Mouse (Mus musculus) heart, postnatal 0 days (tissue): ENCODE measurements around the gene Elk3. TPM values are rescaled to one million over a fixed set of nuclear protein-coding genes. Genes with fewer than 3 reads are reported as not detected.

Experiments used
- ATAC-seq: fragments of 200-750 bp; cut with Nextera tagmentation; 2 replicates; pipeline ENCODE4 v1.8.0; 2017; ENCODE audit warnings: low read depth, moderate number of reproducible peaks, moderate library complexity; ENCODE audit not compliant: insufficient read depth
- DNase-seq: peaks from one replicate; pipeline ENCODE4 v3.0.0-alpha.2; 2016; ENCODE audit warnings: low spot score
- H3K27ac ChIP-seq: fragments of 300-500 bp; sonication (generic); 2 replicates; pipeline ENCODE4 v1.5.1; 2014; ENCODE audit warnings: low read depth, mild to moderate bottlenecking
- H3K27me3 ChIP-seq: fragments of 300-500 bp; sonication (generic); 2 replicates; pipeline ENCODE4 v1.6.1; 2014; ENCODE audit warnings: low read length, mixed read lengths; ENCODE audit not compliant: control insufficient read depth, insufficient read depth
- H3K36me3 ChIP-seq: fragments of 300-500 bp; sonication (generic); replicated peaks from 2 replicates; pipeline ENCODE4 v1.6.1; 2014; ENCODE audit warnings: low read length, mixed read lengths; ENCODE audit not compliant: control insufficient read depth, insufficient read depth
- H3K4me1 ChIP-seq: fragments of 300-500 bp; sonication (generic); 2 replicates; pipeline ENCODE4 v1.6.1; 2014; ENCODE audit warnings: antibody characterized with exemption; ENCODE audit not compliant: control insufficient read depth, insufficient read depth
- H3K4me2 ChIP-seq: fragments of 300-500 bp; sonication (generic); 2 replicates; pipeline ENCODE4 v1.6.1; 2014; ENCODE audit warnings: low read depth, mild to moderate bottlenecking, low read length, moderate library complexity
- H3K4me3 ChIP-seq: fragments of 300-500 bp; sonication (generic); 2 replicates; pipeline ENCODE4 v1.5.1; 2014; ENCODE audit warnings: low read depth, low read length
- H3K9ac ChIP-seq: fragments of 300-500 bp; sonication (generic); replicated peaks from 2 replicates; pipeline ENCODE4 v1.6.1; 2014; ENCODE audit warnings: low read depth, low read length, mixed read lengths
- H3K9me3 ChIP-seq: fragments of 300-500 bp; sonication (generic); replicated peaks from 2 replicates; pipeline ENCODE4 v1.6.1; 2016; ENCODE audit warnings: low read length; ENCODE audit not compliant: control insufficient read depth
- CTCF ChIP-seq: IDR thresholded peaks from 2 replicates; pipeline ENCODE4 v1.5.1; 2016; ENCODE audit warnings: antibody characterized with exemption, control low read depth, low read depth
- EP300 ChIP-seq: IDR thresholded peaks from 2 replicates; pipeline ENCODE4 v1.6.1; 2016; ENCODE audit warnings: antibody characterized with exemption, low read depth
- WGBS: fragments of 180-500 bp; shearing (Covaris S2); extraction: QIAGEN DNeasy Blood & Tissue Kit; methylation state at CpG from one replicate; pipeline ENCODE4 v1.1.7; 2014; 5-methylcytosine and 5-hydroxymethylcytosine counted together
- polyA plus RNA-seq: library from polyadenylated mRNA; unstranded; fragments of >200 nt; fragmentation: Nextera tagmentation; extraction: Ambion mirVana; gene quantifications from 2 replicates; pipeline ENCODE4 v1.2.1, GENCODE M21; 2015
- total RNA-seq: library from RNA; depleted of rRNA; stranded (reverse); fragments of >200 nt; gene quantifications from 2 replicates; pipeline ENCODE4 v1.2.3, GENCODE M21; 2014; ENCODE audit warnings: low replicate concordance

Elk3 gene
- total and polyA plus RNA-seq, 2 experiments from 2014 or later, result 34.4 to 45.0 TPM

- ATAC-seq, result peak; percentile 18; the same call in 1 of the 2 replicates
- DNase-seq, result peak; percentile 76
- no peaks in the 10 kb centered on the region for H3K9me3 ChIP-seq
- TF ChIP-seq CTCF (no peak), EP300 (no peak)
- H3K36me3 ChIP-seq, result peaks cover 14% of the 10 kb centered on the region; the same call in 1 of the 2 replicates
- H3K4me2 ChIP-seq, result no peak overlapping the region
- H3K4me1 ChIP-seq, result peaks cover 25% of the 10 kb centered on the region
- H3K27me3 ChIP-seq, result no peaks in the 10 kb centered on the region
- H3K4me3 ChIP-seq, result no peak overlapping the region
- WGBS, result 18% methylated on average over 4 of the region's 4 CpGs
- peak overlapping the region; percentile 64 for H3K27ac ChIP-seq
- H3K9ac ChIP-seq, result no peak overlapping the region
These were observed 22.6 kb downstream of the Elk3 start for GRCm38 (mm10) chr10:93288336-93288735.

GRCm38 (mm10) chr10:93287551-93288145 is 23.3 kb downstream of the Elk3 start:
- H3K36me3 ChIP-seq, result peaks cover 16% of the 10 kb centered on the region; the same call in 1 of the 2 replicates
- H3K4me3 ChIP-seq, result no peak overlapping the region
- DNase-seq (no peak), ATAC-seq (no peak)
- H3K4me1 ChIP-seq, result peaks cover 23% of the 10 kb centered on the region
- no peaks in the 10 kb centered on the region for H3K27me3 ChIP-seq
- H3K9ac ChIP-seq, result no peak overlapping the region
- 55% methylated on average over 8 of the region's 8 CpGs for WGBS
- H3K9me3 ChIP-seq, result no peaks in the 10 kb centered on the region
- H3K4me2 ChIP-seq, result no peak overlapping the region
- TF ChIP-seq EP300, result no peak
- TF ChIP-seq CTCF, result no peak
- H3K27ac ChIP-seq, result peak overlapping the region; percentile 64

GRCm38 (mm10) chr10:93285489-93285888 is 25.4 kb downstream of the Elk3 start:
- H3K4me2 ChIP-seq, result no peak overlapping the region

GRCm38 (mm10) chr10:93283258-93283657 is 27.7 kb downstream of the Elk3 start:
- peak overlapping the region; percentile 41 for H3K27ac ChIP-seq
- H3K4me1 ChIP-seq, result peaks cover 41% of the 10 kb centered on the region
- DNase-seq, result no peak

More at GRCm38 (mm10) chr10:93285489-93285888, 25.4 kb downstream of the Elk3 start:
- Histone ChIP-seq H3K4me3 (no peak overlapping the region), H3K27me3 (no peaks in the 10 kb centered on the region), H3K36me3 (peaks cover 27% of the 10 kb centered on the region; the same call in 1 of the 2 replicates), H3K9me3 (no peaks in the 10 kb centered on the region), H3K27ac (peak overlapping the region; percentile 67), H3K4me1 (peaks cover 34% of the 10 kb centered on the region), H3K9ac (no peak overlapping the region)
- ATAC-seq, result no peak
- WGBS, result 69% methylated on average over 5 of the region's 5 CpGs
- TF ChIP-seq EP300 (peak; percentile 77; the same call in 1 of the 2 replicates), CTCF (no peak)
- DNase-seq, result no peak

GRCm38 (mm10) chr10:93282526-93282964 is 28.4 kb downstream of the Elk3 start:
- ATAC-seq (peak; percentile 22; the same call in 1 of the 2 replicates), DNase-seq (no peak)
- Histone ChIP-seq H3K36me3 (peaks cover 27% of the 10 kb centered on the region; the same call in 1 of the 2 replicates), H3K9ac (no peak overlapping the region), H3K4me2 (no peak overlapping the region), H3K4me3 (no peak overlapping the region), H3K4me1 (peaks cover 38% of the 10 kb centered on the region), H3K9me3 (no peaks in the 10 kb centered on the region), H3K27ac (peak overlapping the region; percentile 41), H3K27me3 (no peaks in the 10 kb centered on the region)
- 49% methylated on average over 12 of the region's 12 CpGs for WGBS
- TF ChIP-seq CTCF, result no peak
- TF ChIP-seq EP300, result no peak

More at GRCm38 (mm10) chr10:93283258-93283657, 27.7 kb downstream of the Elk3 start:
- ATAC-seq, result no peak
- WGBS, result 73% methylated on average over 4 of the region's 4 CpGs
- no peak overlapping the region for H3K4me3 ChIP-seq
- no peaks in the 10 kb centered on the region for H3K9me3 ChIP-seq
- TF ChIP-seq EP300 (no peak), CTCF (peak; percentile 39)
- H3K9ac ChIP-seq, result no peak overlapping the region
- H3K36me3 ChIP-seq, result peaks cover 27% of the 10 kb centered on the region; the same call in 1 of the 2 replicates
- no peak overlapping the region for H3K4me2 ChIP-seq
- H3K27me3 ChIP-seq, result no peaks in the 10 kb centered on the region
